Mouse (Mus musculus) MEL (cell line): ENCODE data around the gene Lrrc3b.

Experiments
- CHD2 ChIP-seq: IDR thresholded peaks from 2 replicates; pipeline ENCODE4 v1.6.1; 2011; ENCODE audit warnings: low read length, improper control_type of control experiment
- CTCF ChIP-seq, 3 experiments: IDR thresholded peaks in 2 of 3; conservative IDR thresholded peaks in 1 of 3; 2 replicates each; pipeline ENCODE4 v1.5.1; 2011 to 2012; ENCODE audit warnings: low read length in 3 of 3, low read depth in 2 of 3, mild to moderate bottlenecking in 2 of 3, improper control_type of control experiment in 1 of 3, inconsistent platforms in 1 of 3, mixed read lengths in 1 of 3, moderate library complexity in 1 of 3; ENCODE audit not compliant: control insufficient read depth in 1 of 3, insufficient read depth in 1 of 3, poor library complexity in 1 of 3, severe bottlenecking in 1 of 3
- ELF1 ChIP-seq: IDR thresholded peaks from 2 replicates; pipeline ENCODE4 v1.6.1; 2014; ENCODE audit warnings: low read depth, mild to moderate bottlenecking, inconsistent platforms, low read length, improper control_type of control experiment, moderate library complexity
- EP300 ChIP-seq, 2 experiments: IDR thresholded peaks; 2 replicates each; pipeline ENCODE4 v1.6.1; 2011; ENCODE audit warnings: improper control_type of control experiment in 2 of 2, low read length in 2 of 2, low read depth in 1 of 2, mild to moderate bottlenecking in 1 of 2
- GATA1 ChIP-seq: IDR thresholded peaks from 2 replicates; pipeline ENCODE4 v1.6.1; 2011; ENCODE audit warnings: low read depth, low read length, improper control_type of control experiment
- JUND ChIP-seq: IDR thresholded peaks from 2 replicates; pipeline ENCODE4 v1.6.1; 2011; ENCODE audit warnings: low read depth, mild to moderate bottlenecking, improper control_type of control experiment, low read length
- MAFK ChIP-seq: IDR thresholded peaks from 2 replicates; pipeline ENCODE4 v1.6.1; 2011; ENCODE audit warnings: low read depth, mild to moderate bottlenecking, low read length, improper control_type of control experiment, borderline replicate concordance
- MXI1 ChIP-seq: IDR thresholded peaks from 2 replicates; pipeline ENCODE4 v1.6.1; 2011; ENCODE audit warnings: mild to moderate bottlenecking, low read depth, low read length, improper control_type of control experiment
- POLR2A ChIP-seq, 2 experiments: IDR thresholded peaks; 2 replicates each; pipeline ENCODE4 v1.6.1; 2011 to 2012; ENCODE audit warnings: low read length in 2 of 2, mild to moderate bottlenecking in 2 of 2, control low read depth in 1 of 2, improper control_type of control experiment in 1 of 2, low read depth in 1 of 2, moderate library complexity in 1 of 2; ENCODE audit not compliant: control insufficient read depth in 1 of 2, insufficient read depth in 1 of 2, poor library complexity in 1 of 2
- SIN3A ChIP-seq: IDR thresholded peaks from 2 replicates; pipeline ENCODE4 v1.6.1; 2012; ENCODE audit warnings: low read length, improper control_type of control experiment, inconsistent platforms
- USF1 ChIP-seq: IDR thresholded peaks from 2 replicates; pipeline ENCODE4 v1.6.1; 2014; ENCODE audit warnings: low read depth, mild to moderate bottlenecking, inconsistent platforms, low read length, improper control_type of control experiment, moderate library complexity
- ZC3H11A ChIP-seq: IDR thresholded peaks from 2 replicates; pipeline ENCODE4 v1.6.1; 2012; ENCODE audit warnings: low read depth, mild to moderate bottlenecking, inconsistent platforms, low read length, improper control_type of control experiment
- ZKSCAN1 ChIP-seq: IDR thresholded peaks from 2 replicates; pipeline ENCODE4 v1.6.1; 2012; ENCODE audit warnings: low read depth, mild to moderate bottlenecking, inconsistent platforms, low read length, improper control_type of control experiment, moderate library complexity
- ZNF384 ChIP-seq: IDR thresholded peaks from 2 replicates; pipeline ENCODE4 v1.6.1; 2012; ENCODE audit warnings: low read depth, mild to moderate bottlenecking, inconsistent platforms, low read length, improper control_type of control experiment

GRCm38 (mm10) chr14:15330155-15330554 is 108.6 kb downstream of the Lrrc3b start:
- TF ChIP-seq CTCF (IDR thresholded peaks at IDR 0.05 in 2 of 3, conservative IDR thresholded peaks at IDR 0.05 in 1 of 3; ENCODE audit: control insufficient read depth in 1 of 3, insufficient read depth in 1 of 3, low read depth in 2 of 3, low read length in 3 of 3, poor library complexity in 1 of 3, severe bottlenecking in 1 of 3) (no peak), ZNF384 (no peak), POLR2A (IDR thresholded peaks at IDR 0.05; ENCODE audit: control insufficient read depth in 1 of 2, insufficient read depth in 1 of 2, low read depth in 1 of 2, low read length in 2 of 2, poor library complexity in 1 of 2) (no peak), ZC3H11A (no peak), EP300 (IDR thresholded peaks at IDR 0.05; ENCODE audit: low read depth in 1 of 2, low read length in 2 of 2) (no peak), MAFK (no peak), GATA1 (no peak), JUND (no peak), ELF1 (no peak), MXI1 (no peak), SIN3A (no peak), USF1 (no peak), ZKSCAN1 (no peak), CHD2 (no peak)
